Mouse (Mus musculus): ENCODE data around the gene Stk4. TPM values are rescaled to one million over a fixed set of nuclear protein-coding genes. Genes with fewer than 3 reads are reported as not detected.
A peak's percentile ranks its signal among the peaks of the same experiment; 100 is the strongest.

The Stk4 gene
- total RNA-seq, 2 experiments from 2014 or later = 37.4 to 45.4 TPM

DNA sequence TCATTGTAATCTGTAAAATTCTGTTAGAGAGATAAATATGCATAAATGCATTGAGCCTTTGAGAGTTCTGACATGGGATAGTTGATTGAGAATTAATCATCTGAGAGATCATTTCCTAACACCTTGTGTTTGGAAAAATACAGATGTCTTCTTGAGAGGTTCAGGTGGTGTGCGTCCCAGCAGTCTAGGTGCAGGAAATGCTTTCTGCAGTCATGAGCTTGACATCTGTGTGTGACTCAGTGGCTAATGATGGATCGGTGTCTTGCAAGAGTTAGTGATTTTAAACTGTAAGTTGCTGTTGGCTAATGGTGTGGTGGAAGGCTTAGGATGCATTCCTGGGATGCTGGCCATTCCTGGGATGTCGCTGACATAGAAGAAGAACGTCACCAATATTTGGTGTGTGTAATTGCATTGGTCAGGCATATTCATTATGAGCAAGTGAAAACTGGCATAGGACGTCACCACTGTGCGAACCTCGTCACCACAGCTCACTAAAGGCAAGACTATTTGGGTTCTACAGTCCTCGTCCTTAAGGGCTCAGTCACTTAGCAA, 6.8 kb downstream of the Stk4 start:
- intact Hi-C loops (cut with DNase I) = no loop called here

DNA sequence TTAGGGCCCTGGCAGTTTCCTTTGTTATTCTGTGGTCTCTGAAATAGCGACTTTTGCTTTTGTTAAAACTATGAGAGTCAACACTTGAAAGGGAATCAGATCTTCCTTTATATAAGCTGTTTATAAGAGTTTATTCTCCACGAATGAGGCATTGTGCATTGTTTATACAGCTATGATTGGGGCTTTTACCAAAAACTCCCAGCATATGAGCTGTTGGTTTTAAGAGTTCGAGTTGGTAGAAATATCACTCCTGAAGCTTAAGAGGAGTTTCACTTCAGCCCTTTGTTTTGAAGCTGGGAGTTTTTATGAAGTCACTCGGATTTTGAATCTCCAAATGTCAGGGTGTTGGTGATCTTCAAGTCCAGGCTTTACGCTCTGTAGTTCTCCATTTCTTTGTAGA, 7.8 kb downstream of the Stk4 start:
- intact Hi-C loops (cut with DNase I) = no loop called here

More for the DNA sequence above, 6.8 kb downstream of the Stk4 start:
- DNase-seq (ENCODE audit: low spot score in 2 of 2) = no peak

DNA sequence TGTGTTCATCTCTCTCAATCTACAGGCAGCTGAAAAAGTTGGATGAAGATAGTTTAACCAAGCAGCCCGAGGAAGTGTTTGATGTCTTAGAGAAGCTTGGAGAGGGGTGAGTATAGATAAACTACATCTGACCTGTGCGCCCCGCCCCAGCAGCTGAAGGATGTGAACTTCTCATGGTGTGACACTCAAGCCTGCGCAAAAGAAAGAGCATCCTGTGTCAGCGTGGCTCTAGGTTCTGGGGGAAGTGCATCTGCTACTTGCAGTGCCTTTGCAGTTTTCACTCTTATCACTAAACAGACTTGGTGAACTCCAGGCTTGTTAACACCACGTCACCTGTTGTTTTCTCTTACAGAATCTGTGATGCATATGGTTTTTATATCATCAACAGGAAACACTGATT, 9.4 kb downstream of the Stk4 start:
- intact Hi-C loops (cut with DNase I) = no loop called here
- DNase-seq (ENCODE audit: low spot score in 2 of 2) = no peak

More for the DNA sequence above, 7.8 kb downstream of the Stk4 start:
- DNase-seq (ENCODE audit: low spot score in 2 of 2) = no peak

DNA sequence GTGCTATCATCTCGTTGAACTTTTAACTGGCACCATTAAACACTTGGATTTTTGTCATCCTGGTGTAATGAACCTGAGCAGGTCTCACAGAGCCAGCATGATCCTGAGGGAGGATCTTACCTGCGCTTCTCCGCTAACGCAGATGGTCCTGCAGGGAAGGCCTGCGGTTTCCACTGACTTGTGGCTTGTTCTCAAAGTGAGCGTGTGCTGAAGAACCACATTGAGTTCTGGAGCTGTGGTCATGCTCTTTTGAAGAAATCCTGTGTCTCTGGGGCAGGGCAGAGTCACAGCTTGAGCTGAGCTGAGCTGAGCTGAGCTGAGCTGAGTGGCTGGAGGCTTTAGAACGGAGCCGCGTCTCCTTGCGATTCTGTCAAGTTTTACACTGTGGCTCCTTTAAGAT, 11.5 kb downstream of the Stk4 start:
- no peak for DNase-seq (ENCODE audit: low spot score in 2 of 2)
- intact Hi-C loops (cut with DNase I) = no loop called here

DNA sequence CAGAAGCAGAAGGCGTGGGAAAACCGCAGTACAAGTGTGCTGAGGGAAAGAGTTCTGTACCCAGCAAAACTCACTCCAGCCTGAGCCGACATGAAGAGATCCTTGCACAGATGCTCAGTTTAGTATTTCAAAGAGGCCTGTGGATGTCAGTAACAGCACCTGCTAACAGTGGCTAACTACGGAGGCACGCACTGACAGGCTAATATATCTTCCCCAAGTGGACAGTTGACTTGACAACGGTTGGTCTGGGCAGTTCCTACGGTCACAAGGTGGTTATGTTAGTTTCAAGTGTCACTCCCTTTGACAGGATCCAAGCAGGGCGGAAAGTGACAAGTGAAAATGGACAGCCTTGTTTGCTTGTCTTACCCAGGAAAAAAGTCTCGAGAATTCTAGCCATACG, 12.1 kb downstream of the Stk4 start:
- no peak for DNase-seq (ENCODE audit: low spot score in 2 of 2)
- intact Hi-C loops (cut with DNase I) = no loop called here

DNA sequence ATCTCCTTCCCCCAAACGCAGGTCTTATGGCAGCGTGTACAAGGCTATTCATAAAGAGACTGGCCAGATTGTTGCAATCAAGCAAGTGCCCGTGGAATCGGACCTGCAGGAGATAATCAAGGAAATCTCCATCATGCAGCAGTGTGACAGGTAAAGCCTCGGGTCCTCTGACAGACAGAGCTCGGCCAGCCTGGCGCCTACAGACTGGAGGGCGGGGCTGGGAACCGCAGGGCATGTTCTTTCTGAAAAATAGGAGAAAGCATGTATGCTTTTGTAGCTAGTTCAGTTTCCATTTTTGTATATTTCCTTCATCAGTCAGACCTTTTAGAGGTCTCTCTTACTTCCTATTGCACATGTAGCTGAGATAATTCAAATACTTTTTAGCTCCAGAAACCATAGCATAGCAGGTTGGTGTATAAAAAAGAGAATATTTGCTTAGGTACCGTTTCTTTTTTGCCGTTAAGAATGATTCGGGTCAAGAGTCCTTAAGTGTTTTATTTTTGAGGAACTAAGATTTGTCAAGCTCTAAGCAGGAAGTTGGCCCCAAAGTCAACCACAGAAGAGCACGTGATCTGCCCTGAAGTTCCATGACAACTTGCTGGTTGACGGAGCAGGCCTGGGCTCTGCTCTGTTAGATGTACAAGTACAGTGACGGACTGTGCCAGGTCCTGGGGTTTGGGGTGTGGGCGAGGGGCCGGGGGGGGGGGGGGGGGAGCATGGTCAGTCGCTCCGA, 13.7 kb downstream of the Stk4 start:
- intact Hi-C loops (cut with DNase I) = no loop called here
- DNase-seq (ENCODE audit: low spot score in 2 of 2) = peak in 1 of 2 experiments; percentile 21

DNA sequence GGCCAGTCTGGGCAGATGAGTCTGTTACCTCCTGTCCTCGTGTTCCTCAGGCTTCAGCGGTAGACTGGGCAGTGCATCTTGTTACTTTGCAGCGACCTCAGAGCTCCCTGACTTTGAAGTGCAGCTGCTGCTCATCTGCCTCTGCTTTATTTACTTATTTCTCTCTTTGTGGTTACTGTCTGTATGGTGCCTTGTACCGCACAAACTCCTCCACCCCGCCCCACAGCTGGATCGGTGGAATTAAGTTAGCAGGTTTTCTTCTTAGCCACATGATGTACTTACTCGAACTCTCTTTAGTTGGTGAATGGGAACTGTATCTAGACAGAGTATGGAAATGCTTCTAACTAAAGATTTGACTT, 14.2 kb downstream of the Stk4 start:
- no peak for DNase-seq (ENCODE audit: low spot score in 2 of 2)
- intact Hi-C loops (cut with DNase I) = no loop called here

DNA sequence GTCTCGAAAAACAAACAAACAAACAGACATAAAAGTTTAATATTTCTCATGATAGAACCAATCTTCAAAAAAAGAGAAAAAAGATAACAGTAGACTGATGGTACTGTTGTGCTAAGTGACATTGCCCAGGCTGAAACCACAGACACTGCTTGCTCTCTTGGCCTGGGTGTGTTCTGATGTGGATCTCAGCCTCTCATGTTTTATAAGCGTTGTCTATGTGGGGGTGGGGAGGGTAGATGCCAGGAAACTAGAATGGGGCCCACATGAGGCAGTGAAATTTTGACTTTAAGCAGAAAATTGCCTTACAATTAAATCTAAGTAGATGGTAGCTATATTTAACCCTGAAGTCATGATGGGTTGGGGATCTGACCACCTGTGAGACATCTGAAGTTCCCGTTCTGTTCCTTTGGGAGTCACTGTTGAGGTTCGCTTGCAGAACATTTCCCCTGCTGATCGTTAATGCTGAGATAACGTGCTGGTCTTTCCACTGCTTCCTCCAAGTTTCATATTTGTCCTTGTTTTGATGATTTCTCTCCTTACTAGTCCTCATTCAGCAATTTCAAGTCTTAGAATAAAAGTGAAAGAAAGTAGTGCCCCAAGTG, 17.4 kb downstream of the Stk4 start:
- intact Hi-C loops (cut with DNase I) = no loop called here
- no peak for DNase-seq (ENCODE audit: low spot score in 2 of 2)

DNA sequence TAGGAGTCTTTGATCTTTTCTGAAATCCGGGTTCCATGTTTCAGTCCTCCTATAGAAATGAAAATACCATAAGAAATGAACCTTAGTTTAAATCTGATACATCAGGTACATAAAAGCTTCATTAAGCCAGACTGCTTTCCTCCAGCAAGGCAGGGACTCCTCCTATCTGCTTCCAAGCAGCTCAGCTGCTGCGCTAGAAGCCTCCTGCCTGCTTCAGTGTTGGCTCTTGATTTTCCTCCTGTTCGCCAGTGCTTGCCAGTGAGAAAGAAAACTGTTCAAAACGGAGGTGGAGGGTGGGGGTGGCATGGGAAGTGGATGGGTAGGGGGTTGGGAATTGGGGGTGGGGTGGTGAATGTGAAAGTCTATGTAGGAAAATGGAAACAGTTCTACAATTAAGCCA, 19.4 kb downstream of the Stk4 start:
- intact Hi-C loops (cut with DNase I) = no loop called here

DNA sequence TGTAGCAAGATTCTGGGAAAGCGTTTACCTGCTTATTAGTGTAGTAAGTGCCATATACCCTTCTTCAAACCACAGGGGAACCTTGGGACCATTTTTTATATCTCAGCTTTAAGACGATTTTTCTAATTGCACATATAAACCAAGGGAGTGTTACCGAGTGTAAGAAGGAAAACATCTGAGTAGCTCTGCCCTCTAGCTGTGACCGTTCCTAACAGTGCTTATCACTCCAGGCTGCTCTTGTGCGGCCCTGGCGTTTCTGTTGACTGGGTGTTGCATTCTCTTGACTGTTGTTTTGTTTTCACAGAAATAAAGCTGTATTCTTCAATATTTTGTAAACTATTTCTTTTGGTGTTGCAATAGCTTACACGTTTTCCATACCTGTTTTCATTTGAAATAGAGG, 24.0 kb downstream of the Stk4 start:
- DNase-seq (ENCODE audit: low spot score in 2 of 2) = no peak
- intact Hi-C loops (cut with DNase I) = no loop called here

More for the DNA sequence above, 19.4 kb downstream of the Stk4 start:
- no peak for DNase-seq (ENCODE audit: low spot score in 2 of 2)

DNA sequence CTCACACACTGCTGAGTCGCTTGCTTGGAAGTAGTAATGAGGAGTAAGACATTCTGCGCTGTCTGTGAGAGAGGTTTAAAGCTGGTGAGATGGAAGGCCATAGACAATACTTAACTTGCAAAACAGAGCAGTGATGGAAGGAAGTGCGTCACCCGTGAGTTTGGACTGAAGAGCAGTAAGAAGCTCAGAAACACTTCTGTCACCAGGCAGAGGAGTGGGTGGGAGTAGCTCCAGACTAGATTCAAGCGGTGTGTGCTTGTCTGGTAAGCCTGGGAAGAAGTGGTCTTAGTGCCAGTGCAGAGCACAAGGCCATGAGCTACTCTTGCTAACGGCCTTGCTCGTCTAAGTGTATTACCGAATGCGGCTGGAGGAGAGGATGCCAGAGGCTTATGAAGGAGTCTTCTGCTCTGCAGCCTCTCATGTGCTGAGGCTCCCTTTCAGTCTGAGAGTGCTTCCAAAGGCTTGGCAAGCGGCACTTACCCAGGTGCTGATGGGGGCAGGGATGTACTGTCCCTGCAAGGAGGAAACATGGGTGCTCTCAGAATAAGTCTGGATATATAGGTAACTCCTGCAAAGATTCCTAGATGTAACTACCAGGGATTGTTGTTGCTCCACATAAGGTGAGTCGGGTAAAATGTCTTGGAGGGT, 28.6 kb downstream of the Stk4 start:
- intact Hi-C loops (cut with DNase I) = no loop called here
- peak; percentile 38 to 80 for DNase-seq (ENCODE audit: low spot score in 2 of 2)

DNA sequence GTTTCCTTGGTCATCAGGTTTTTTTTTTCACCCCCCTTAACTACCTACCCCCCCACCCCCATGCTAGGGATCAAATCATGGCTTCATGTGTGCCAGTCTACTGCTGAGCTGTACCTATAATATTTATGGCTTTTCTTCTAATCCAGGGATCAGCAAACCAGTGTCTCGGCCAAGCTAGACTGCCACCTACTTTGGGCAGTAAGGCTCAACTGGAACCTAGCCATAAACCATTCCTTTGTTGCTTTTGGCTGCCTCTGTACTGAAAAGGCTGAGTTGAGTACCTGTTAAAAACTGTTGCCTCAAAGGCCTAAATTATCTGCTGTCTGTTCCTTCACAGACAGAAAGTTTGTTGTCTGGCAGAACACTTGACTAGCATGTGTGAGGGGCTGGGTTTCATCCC, 31.8 kb downstream of the Stk4 start:
- DNase-seq (ENCODE audit: low spot score in 2 of 2) = no peak
- intact Hi-C loops (cut with DNase I) = loop anchor here (2.0 to 5.0 kb wide), 2 partner anchors 245 to 287 kb away; partner anchors contain the start of gene Slpi

DNA sequence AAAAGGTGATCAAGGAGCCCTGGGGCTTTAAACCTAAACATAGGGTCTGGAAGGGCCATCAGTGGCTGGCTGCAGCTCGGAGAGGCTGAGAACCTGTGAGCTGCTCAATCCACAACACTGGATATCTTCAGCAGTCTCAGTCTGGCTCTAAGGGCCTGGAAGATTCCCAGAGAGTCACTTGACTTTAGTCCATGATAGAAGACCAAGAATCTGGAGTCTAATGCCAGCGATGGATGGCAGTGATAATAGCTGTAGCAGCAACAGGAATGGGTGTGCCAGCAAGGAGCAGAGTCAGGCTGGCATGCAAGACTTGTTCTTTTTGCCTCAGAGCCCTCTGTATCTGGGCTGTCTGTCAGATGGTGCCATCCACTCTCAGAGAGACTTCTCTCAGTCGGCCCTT, 32.2 kb downstream of the Stk4 start:
- DNase-seq (ENCODE audit: low spot score in 2 of 2) = no peak
- intact Hi-C loops (cut with DNase I) = loop anchor here (2.0 to 5.0 kb wide), 2 partner anchors 245 to 286 kb away; partner anchors contain the start of gene Slpi

DNA sequence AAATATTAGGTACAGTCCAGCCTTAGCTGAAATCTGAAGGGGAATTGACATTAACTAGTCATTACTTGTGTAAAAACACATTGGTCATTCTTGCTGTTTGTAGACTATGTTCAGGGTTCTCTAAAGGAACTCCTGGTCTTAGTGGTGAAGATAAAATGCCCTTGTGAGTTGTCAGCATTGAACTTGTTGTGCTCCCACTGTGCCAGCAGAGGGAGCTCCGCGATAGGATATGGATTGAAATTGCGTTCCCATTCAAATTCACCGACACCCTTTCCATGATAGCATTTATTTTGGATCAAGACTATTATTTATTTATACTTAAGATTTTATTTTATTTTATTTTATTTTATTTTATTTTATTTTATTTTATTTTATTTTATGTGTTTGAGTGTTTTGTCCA, 33.4 kb downstream of the Stk4 start:
- intact Hi-C loops (cut with DNase I) = loop anchor here (1.0 to 5.0 kb wide), 3 partner anchors 244 to 306 kb away; partner anchors contain the start of gene Slpi
- DNase-seq (ENCODE audit: low spot score in 2 of 2) = peak; percentile 66 to 69

DNA sequence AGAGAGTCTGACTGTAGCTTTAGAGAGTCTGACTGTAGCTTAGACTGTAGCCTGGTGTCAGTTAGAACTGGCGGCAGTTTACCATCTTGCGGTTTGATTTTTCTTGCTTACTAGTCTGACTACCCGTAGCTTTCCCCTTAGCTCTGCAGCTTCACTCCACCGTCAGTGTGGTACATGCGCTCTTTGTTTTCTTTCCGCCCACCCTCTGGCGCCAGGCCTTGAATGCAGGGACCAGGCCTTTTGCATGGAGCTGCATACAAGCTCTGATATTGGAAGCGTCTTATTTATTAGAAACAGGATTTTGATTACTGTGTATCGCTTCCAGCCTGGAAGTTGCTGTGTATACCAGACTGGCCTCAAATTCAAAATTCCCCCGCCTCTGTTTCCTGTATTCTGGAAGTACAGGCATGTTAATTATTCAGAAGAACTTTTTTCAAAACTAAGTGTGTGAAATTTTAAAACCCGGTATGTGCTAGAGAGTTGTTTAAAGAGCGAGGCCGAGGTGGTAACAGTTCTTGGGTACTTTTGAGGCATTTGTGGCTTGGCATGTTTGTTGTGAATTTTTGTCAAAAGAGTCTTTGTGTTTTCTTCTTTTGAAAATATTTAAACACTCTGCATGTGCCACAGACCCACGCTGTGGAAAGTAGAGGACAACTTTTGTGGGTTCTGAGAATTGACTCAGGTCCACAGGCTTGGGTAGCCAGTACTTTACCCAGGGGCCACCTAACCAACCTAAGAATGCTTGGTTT, 36.3 kb downstream of the Stk4 start:
- intact Hi-C loops (cut with DNase I) = no loop called here
- DNase-seq (ENCODE audit: low spot score in 2 of 2) = no peak

DNA sequence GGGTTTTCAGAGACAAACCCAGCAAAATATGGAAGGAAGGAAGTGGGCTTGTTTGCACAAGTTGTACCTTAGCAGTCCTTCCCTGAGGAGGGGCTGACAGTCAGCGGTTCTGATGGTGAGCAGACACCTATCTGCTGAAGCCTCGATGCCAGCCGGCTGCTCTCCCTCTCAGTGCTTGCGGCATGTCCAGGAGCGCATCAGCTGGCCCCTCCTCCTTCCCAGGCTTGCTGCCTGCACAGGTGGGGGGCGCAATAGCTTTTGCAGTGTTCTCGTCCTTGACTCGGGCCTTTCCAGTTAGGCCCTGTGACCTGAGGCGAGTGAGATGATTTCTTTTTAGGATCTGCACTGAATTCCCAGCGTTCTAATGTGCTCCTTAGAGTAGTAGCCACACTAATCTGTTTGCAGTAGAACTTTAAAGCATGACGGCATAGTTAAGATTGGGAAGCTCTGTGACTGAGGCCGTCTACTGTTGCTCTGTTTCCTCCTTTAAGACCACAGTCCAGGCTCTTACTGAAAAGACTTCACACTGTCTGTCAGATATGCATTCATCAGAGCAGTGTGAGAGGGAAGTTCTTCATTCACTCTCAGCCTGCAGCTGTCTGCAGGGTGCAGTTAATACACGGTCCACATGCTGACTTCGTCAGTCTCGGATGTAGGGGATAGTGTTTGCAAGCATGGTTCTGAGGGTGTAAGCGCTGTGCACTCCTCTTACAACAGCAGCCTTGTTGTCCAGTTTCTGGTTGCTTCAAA, 37.2 kb downstream of the Stk4 start:
- DNase-seq (ENCODE audit: low spot score in 2 of 2) = no peak
- intact Hi-C loops (cut with DNase I) = no loop called here

DNA sequence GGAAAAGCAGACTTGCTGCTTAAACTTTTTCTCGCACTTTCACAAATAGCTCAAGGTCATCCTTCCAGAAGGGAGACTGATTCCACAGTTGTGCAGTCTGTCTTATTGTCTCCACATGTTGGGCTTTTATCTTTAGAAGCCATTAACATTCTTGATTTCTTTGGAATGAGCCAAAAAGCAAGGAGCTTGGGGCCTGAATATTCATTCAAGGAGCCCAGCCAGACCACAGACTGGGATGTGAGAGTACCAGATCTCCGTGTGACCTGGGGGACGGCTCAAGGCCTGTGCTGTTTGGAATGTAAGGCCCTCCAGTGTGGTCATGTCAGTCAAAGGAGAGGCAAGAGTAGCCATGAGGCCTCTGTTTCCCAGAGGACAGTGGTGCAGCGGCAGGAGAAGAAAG, 38.4 kb downstream of the Stk4 start:
- intact Hi-C loops (cut with DNase I) = no loop called here
- DNase-seq (ENCODE audit: low spot score in 2 of 2) = no peak

DNA sequence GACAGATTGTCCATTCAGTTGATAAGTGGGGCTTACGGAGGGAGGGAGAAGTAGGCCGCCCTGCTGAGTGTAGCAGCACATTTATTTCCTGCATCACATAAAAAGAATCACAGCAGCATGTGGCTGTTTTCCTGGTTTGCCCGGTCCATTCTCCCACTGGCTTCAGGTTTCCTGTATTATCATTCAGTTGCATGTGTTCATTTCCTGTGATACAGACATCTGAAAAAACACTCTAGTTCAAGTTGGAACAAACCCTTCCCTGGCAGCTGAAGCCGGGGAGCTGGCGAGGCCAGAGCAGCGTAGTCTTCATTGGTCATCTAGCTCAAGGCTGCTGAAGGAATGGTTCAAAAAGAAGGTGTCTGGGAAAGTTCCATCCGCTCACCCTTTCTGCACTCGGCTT, 41.4 kb downstream of the Stk4 start:
- intact Hi-C loops (cut with DNase I) = no loop called here
- DNase-seq (ENCODE audit: low spot score in 2 of 2) = no peak

DNA sequence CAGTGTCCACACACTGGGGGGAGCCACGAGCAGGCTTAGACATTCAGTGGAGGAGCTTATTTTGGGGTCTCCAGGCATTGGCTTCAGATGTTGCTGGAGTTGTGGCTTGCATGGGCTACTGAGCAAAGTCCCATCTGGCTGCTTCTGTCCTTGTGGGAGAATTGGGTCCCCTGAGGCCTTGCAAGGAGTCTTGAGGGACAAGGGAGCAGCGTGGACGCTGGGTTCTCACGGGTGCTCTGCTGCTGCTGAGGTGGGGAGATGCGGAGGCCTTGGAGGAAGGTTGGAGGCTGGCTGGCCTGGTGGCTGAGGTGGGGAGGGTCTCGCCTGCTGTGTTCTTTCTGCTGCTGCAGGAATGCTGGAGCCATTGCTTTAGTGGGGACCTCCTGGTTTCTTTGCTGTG, 43.9 kb downstream of the Stk4 start:
- DNase-seq (ENCODE audit: low spot score in 2 of 2) = no peak
- intact Hi-C loops (cut with DNase I) = no loop called here

All from left cerebral cortex, postnatal 25 days (tissue).